Mouse (Mus musculus): ENCODE results near the gene Olfr1086. TPM values are rescaled to one million over a fixed set of nuclear protein-coding genes. Genes with fewer than 3 reads are reported as not detected.
"Not testable (repeated sequence)": the region's sequence is repeated elsewhere in the genome, so short reads cannot be mapped to it uniquely, and the experiment has no call there.

Gene Olfr1086
- polyA plus RNA-seq (2015; fragmentation: Nextera tagmentation; extraction: Ambion mirVana), result not detected in 2 replicates

DNA sequence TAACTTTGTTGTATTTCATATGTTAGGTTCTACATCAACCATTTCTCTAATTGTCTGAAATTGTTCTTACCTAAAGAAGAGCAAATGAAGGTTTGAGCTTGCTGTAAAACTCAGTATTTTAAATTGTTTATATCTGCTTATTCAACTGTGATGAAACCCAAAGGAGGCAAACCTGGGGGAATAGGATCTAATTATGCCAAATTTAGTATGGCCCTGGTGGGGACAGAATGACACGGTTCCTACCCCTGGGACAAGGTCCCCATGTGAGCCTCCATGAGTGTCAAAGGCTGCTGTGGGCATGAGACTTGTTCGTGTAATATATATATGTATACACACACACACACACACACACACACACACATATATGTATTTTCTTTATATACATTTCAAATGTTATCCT lies at the start of gene Olfr1086:
Gene Olfr1086 (minus strand): TSS at position 101 of the 400 bp plus-strand sequence.
- Histone ChIP-seq H3K9ac (replicated peaks; ENCODE audit: low read depth, low read length) (no peak within 1 kb of the TSS), H3K4me3 (replicated peaks; ENCODE audit: low read length) (no peak within 1 kb of the TSS), H3K27ac (ENCODE audit: low read length) (no peak within 1 kb of the TSS), H3K4me2 (ENCODE audit: low read length) (no peak within 1 kb of the TSS), H3K9me3 (ENCODE audit: control insufficient read depth, low read length) (no peaks in the 10 kb centered on the region), H3K36me3 (ENCODE audit: control insufficient read depth, insufficient read depth) (no peaks in the 10 kb centered on the region), H3K4me1 (replicated peaks; ENCODE audit: control insufficient read depth, insufficient read depth, low read length) (no peaks in the 10 kb centered on the region), H3K27me3 (replicated peaks; ENCODE audit: control insufficient read depth, insufficient read depth, low read length) (no peaks in the 10 kb centered on the region)
- 79% methylated on average over 2 of the region's 2 CpGs for WGBS
- no peak for ATAC-seq

DNA sequence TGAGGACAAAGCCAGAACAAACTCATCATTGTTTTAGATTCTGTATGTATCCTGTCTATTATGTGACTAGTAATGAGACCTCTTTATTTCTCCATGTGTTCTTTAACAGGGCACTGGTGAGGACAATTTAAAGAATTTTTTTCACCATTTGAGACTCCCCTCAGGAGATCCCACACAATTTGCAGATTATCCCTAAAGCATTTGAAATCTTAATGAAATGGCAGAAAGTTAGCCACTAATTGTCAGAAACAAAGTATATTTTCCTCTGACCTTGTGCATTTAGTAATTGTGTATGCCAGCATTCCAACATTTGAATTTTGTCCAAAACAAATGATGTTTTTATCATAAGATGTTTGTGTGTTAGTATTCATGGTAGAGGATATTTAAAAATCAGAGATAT lies 18.4 kb upstream of the Olfr1086 start, which contains the start of gene Olfr1087:
Gene Olfr1087 (minus strand): TSS at position 101 of the 400 bp plus-strand sequence.
- H3K9ac ChIP-seq (replicated peaks; ENCODE audit: low read depth, low read length), result no peak within 1 kb of the TSS
- H3K4me1 ChIP-seq (replicated peaks; ENCODE audit: control insufficient read depth, insufficient read depth, low read length), result no peaks in the 10 kb centered on the region
- H3K4me3 ChIP-seq (replicated peaks; ENCODE audit: low read length), result no peak within 1 kb of the TSS
- H3K36me3 ChIP-seq (ENCODE audit: control insufficient read depth, insufficient read depth), result no peaks in the 10 kb centered on the region
- H3K27ac ChIP-seq (ENCODE audit: low read length), result no peak within 1 kb of the TSS
- no peak for ATAC-seq
- H3K4me2 ChIP-seq (ENCODE audit: low read length), result no peak within 1 kb of the TSS
- no peaks in the 10 kb centered on the region for H3K27me3 ChIP-seq (replicated peaks; ENCODE audit: control insufficient read depth, insufficient read depth, low read length)
- H3K9me3 ChIP-seq (ENCODE audit: control insufficient read depth, low read length), result no peaks in the 10 kb centered on the region

DNA sequence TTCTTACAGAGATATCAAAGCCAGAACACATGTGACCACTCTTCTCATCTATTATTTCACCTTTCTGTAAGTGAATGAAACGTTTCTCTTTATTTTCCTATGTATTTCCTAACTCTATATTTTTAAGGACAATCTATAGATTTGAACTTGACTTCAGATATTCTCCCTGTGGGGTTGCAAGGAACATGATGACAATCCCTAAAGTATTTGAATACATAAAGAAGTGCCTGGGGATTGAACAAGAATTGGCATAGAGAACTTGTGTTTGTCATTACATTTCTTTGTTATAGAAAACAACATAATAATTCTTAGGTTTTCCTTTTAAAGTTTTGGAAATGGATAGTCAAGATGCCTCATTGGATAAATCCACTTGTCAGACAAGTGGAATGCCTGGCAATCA lies 18.0 kb downstream of the Olfr1086 start, which contains the start of gene Olfr1085:
Gene Olfr1085 (minus strand): TSS at position 101 of the 400 bp plus-strand sequence.
- Histone ChIP-seq H3K4me2 (ENCODE audit: low read length) (no peak within 1 kb of the TSS), H3K27ac (ENCODE audit: low read length) (no peak within 1 kb of the TSS), H3K9ac (replicated peaks; ENCODE audit: low read depth, low read length) (no peak within 1 kb of the TSS), H3K9me3 (ENCODE audit: control insufficient read depth, low read length) (no peaks in the 10 kb centered on the region), H3K4me3 (replicated peaks; ENCODE audit: low read length) (no peak within 1 kb of the TSS), H3K27me3 (replicated peaks; ENCODE audit: control insufficient read depth, insufficient read depth, low read length) (no peaks in the 10 kb centered on the region), H3K36me3 (ENCODE audit: control insufficient read depth, insufficient read depth) (no peaks in the 10 kb centered on the region), H3K4me1 (replicated peaks; ENCODE audit: control insufficient read depth, insufficient read depth, low read length) (no peaks in the 10 kb centered on the region)
- WGBS, result 43% methylated on average over 1 of the region's 1 CpGs
- ATAC-seq, result no peak

DNA sequence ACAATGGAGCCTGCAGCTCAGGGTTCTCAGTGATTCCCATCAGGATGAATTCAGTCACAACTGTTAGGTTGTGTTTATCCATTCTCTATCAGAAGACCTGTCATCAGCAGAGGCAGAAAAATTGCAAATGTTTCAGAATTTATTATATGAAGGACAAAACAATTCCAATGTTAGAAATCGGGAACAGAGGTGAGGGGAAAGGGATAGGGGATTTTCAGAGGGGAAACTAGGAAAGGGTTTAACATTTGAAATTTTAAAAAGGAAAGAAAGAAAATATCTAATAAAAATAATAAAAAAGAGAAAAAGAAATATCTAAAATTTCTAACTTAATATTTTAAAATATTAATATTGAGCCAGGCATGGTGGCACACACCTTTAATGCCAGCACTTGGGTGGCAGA lies 40.3 kb downstream of the Olfr1086 start, which contains the start of gene Olfr1084:
Gene Olfr1084 (minus strand): TSS at position 101 of the 400 bp plus-strand sequence.
- 90% methylated on average over 1 of the region's 1 CpGs for WGBS

More for the DNA sequence above, 40.3 kb downstream of the Olfr1086 start, which contains the start of gene Olfr1084:
- H3K36me3 ChIP-seq (ENCODE audit: control insufficient read depth, insufficient read depth); H3K27me3 ChIP-seq (replicated peaks; ENCODE audit: control insufficient read depth, insufficient read depth, low read length); H3K27ac ChIP-seq (ENCODE audit: low read length); H3K9ac ChIP-seq (replicated peaks; ENCODE audit: low read depth, low read length); H3K9me3 ChIP-seq (ENCODE audit: control insufficient read depth, low read length); H3K4me3 ChIP-seq (replicated peaks; ENCODE audit: low read length); ATAC-seq; H3K4me2 ChIP-seq (ENCODE audit: low read length); H3K4me1 ChIP-seq (replicated peaks; ENCODE audit: control insufficient read depth, insufficient read depth, low read length): not testable (repeated sequence)

Other genes starting within 250 kb of the Olfr1086 start
- gene Olfr1065, start 229.5 kb downstream of the Olfr1086 start, polyA plus RNA-seq (2015; fragmentation: Nextera tagmentation; extraction: Ambion mirVana), result not detected in 2 replicates
- gene Olfr1066, start 223.8 kb downstream of the Olfr1086 start, polyA plus RNA-seq (2015; fragmentation: Nextera tagmentation; extraction: Ambion mirVana), result not detected in 2 replicates
- gene Olfr228, start 192.7 kb downstream of the Olfr1086 start, polyA plus RNA-seq (2015; fragmentation: Nextera tagmentation; extraction: Ambion mirVana), result not detected in 2 replicates
- not detected in 2 replicates for gene Olfr1076, start 171.6 kb downstream of the Olfr1086 start, polyA plus RNA-seq (2015; fragmentation: Nextera tagmentation; extraction: Ambion mirVana)
- gene Olfr1079, start 137.6 kb downstream of the Olfr1086 start, polyA plus RNA-seq (2015; fragmentation: Nextera tagmentation; extraction: Ambion mirVana), result not detected in 2 replicates
- gene Olfr1080, start 121.9 kb downstream of the Olfr1086 start, polyA plus RNA-seq (2015; fragmentation: Nextera tagmentation; extraction: Ambion mirVana), result not detected in 2 replicates
- not detected in 2 replicates for gene Olfr1082, start 81.1 kb downstream of the Olfr1086 start, polyA plus RNA-seq (2015; fragmentation: Nextera tagmentation; extraction: Ambion mirVana)
- gene Olfr1084, start 40.4 kb downstream of the Olfr1086 start, polyA plus RNA-seq (2015; fragmentation: Nextera tagmentation; extraction: Ambion mirVana), result not detected in 2 replicates
- not detected in 2 replicates for gene Olfr1085, start 18.1 kb downstream of the Olfr1086 start, polyA plus RNA-seq (2015; fragmentation: Nextera tagmentation; extraction: Ambion mirVana)
- gene Olfr1087, start 18.3 kb upstream of the Olfr1086 start, polyA plus RNA-seq (2015; fragmentation: Nextera tagmentation; extraction: Ambion mirVana), result not detected in 2 replicates
- not detected in 2 replicates for gene Olfr1089, start 53.6 kb upstream of the Olfr1086 start, polyA plus RNA-seq (2015; fragmentation: Nextera tagmentation; extraction: Ambion mirVana)
- not detected in 2 replicates for gene Olfr1090, start 78.9 kb upstream of the Olfr1086 start, polyA plus RNA-seq (2015; fragmentation: Nextera tagmentation; extraction: Ambion mirVana)
- gene Olfr1093, start 102.4 kb upstream of the Olfr1086 start, polyA plus RNA-seq (2015; fragmentation: Nextera tagmentation; extraction: Ambion mirVana), result not detected in 2 replicates
- not detected in 2 replicates for gene Olfr141, start 129.9 kb upstream of the Olfr1086 start, polyA plus RNA-seq (2015; fragmentation: Nextera tagmentation; extraction: Ambion mirVana)
- not detected in 2 replicates for gene Olfr1094, start 144.6 kb upstream of the Olfr1086 start, polyA plus RNA-seq (2015; fragmentation: Nextera tagmentation; extraction: Ambion mirVana)
- not detected in 2 replicates for gene Olfr1095, start 171.6 kb upstream of the Olfr1086 start, polyA plus RNA-seq (2015; fragmentation: Nextera tagmentation; extraction: Ambion mirVana)
- not detected in 2 replicates for gene Gm13723, start 194.7 kb upstream of the Olfr1086 start, polyA plus RNA-seq (2015; fragmentation: Nextera tagmentation; extraction: Ambion mirVana)
- gene Olfr1097, start 212.1 kb upstream of the Olfr1086 start, polyA plus RNA-seq (2015; fragmentation: Nextera tagmentation; extraction: Ambion mirVana), result not detected in 2 replicates
- gene Olfr1098, start 244.5 kb upstream of the Olfr1086 start, polyA plus RNA-seq (2015; fragmentation: Nextera tagmentation; extraction: Ambion mirVana), result not detected in 2 replicates